In the genomic region with DNA sequence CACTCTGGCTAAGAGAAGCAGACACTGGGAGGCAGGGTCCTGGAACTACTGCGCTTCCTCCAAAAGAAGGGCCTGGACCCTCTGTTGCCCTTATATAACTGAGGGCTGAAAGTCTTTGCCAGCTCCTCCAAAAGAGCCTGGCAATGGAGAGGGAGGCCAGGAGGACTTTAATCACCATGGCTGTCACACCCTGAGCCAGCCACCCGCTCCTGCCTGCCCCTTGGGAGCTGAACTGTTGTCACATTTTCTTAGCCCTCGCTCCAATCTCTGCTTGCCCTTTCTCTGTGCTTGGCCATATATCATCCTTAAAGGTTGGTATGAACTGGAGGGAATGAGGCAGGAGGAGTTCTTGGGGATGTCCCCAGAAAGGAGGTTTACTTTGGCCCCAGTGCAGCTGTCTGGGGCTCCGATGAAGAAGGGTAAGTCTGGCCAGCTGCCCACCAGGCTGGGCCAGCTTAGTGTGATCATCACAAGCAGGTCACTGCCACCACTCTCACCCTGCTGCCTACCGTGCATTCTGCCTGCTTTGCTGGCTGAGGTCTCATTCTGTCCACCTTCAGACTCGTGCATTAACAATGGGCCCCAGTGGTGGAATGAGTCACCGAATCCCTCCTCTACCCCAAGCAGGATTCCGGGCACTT, we compare ENCODE assay signal across 28 mouse cellular contexts.
"Had no signal": no experiment of that assay in that cellular context is flagged by ENCODE, and none has a peak within 500 bp of the region (broad histone marks: within the 10 kb centered on the region; RNA-seq: fewer than 3 reads in every experiment).

No protein-coding gene starts in this region.

- H3K4me3 ChIP-seq: gastrocnemius, adult 2 months; heart, adult 2 months; heart, embryonic 13.5 days; heart, embryonic 15.5 days; hindbrain, embryonic 10.5 days; hindbrain, embryonic 12.5 days; intestine, embryonic 15.5 days; layer of hippocampus, adult 2 months; left cerebral cortex, adult 2 months; limb, embryonic 10.5 days; limb, embryonic 12.5 days; liver, embryonic 13.5 days had no signal

- H3K27ac ChIP-seq: gastrocnemius, adult 2 months; heart, adult 2 months; heart, embryonic 13.5 days; heart, embryonic 15.5 days; hindbrain, embryonic 10.5 days; hindbrain, embryonic 12.5 days; hindbrain, embryonic 14.5 days; intestine, embryonic 15.5 days; layer of hippocampus, adult 2 months; left cerebral cortex, adult 2 months; limb, embryonic 10.5 days; limb, embryonic 12.5 days; liver, embryonic 13.5 days had no signal

- H3K4me1 ChIP-seq: heart, embryonic 13.5 days; heart, embryonic 15.5 days; intestine, embryonic 15.5 days; liver, embryonic 13.5 days had no signal

- H3K9me3 ChIP-seq: heart, embryonic 13.5 days; heart, embryonic 15.5 days; hindbrain, embryonic 10.5 days; hindbrain, embryonic 12.5 days; intestine, embryonic 15.5 days; limb, embryonic 10.5 days; limb, embryonic 12.5 days; liver, embryonic 13.5 days had no signal

- H3K36me3 ChIP-seq: heart, embryonic 13.5 days; heart, embryonic 15.5 days; hindbrain, embryonic 10.5 days; hindbrain, embryonic 12.5 days; intestine, embryonic 15.5 days; limb, embryonic 10.5 days; limb, embryonic 12.5 days; liver, embryonic 13.5 days had no signal

- H3K27me3 ChIP-seq: intestine, embryonic 15.5 days had no signal

- H3K4me2 ChIP-seq: heart, embryonic 11.5 days; heart, embryonic 13.5 days; heart, embryonic 15.5 days; hindbrain, embryonic 12.5 days; hindbrain, embryonic 14.5 days; intestine, embryonic 15.5 days; limb, embryonic 12.5 days; liver, embryonic 11.5 days; liver, embryonic 13.5 days had no signal

- DNase-seq: gastrocnemius, adult 2 months; gastrocnemius, postnatal 10 days; gastrocnemius, postnatal 25 days; heart, adult 2 months; heart, postnatal 14 days; heart, postnatal 36 days; kidney, adult 18-20 months; kidney, adult 8-10 months; kidney, postnatal 10 days; kidney, postnatal 25 days; kidney, postnatal 4 days; liver; liver, embryonic 13.5 days had no signal

- ATAC-seq: hindbrain, embryonic 16.5 days; inflammation-experienced regulatory T-cells, adult 6 months; intestine, embryonic 15.5 days; intestine, postnatal 0 days had no signal

- H3K9ac ChIP-seq: heart, embryonic 13.5 days; heart, embryonic 15.5 days; hindbrain, embryonic 12.5 days; hindbrain, embryonic 14.5 days; intestine, embryonic 15.5 days; limb, embryonic 12.5 days; liver, embryonic 13.5 days had no signal
